Mouse (Mus musculus) MEL (cell line): ENCODE results near the gene Atp6v1g1. TPM values are rescaled to one million over a fixed set of nuclear protein-coding genes. Genes with fewer than 3 reads are reported as not detected.
A peak's percentile ranks its signal among the peaks of the same experiment; 100 is the strongest.

Experiments used
- DNase-seq: peaks from one replicate; pipeline ENCODE4 v3.0.0; 2011; ENCODE audit warnings: low read depth, low spot score
- H3K27ac ChIP-seq: 2 replicates; pipeline ENCODE4 v1.5.1; 2012; ENCODE audit warnings: low read depth, mild to moderate bottlenecking, control low read depth, low read length, moderate library complexity; ENCODE audit not compliant: control insufficient read depth
- H3K27me3 ChIP-seq, 2 experiments: fragments of 150-350 bp in 1 of 2; sonication (generic) in 1 of 2; 2 replicates each; pipeline ENCODE4 v1.6.1; 2012; ENCODE audit warnings: low read length in 2 of 2, mild to moderate bottlenecking in 2 of 2, improper control_type of control experiment in 1 of 2, moderate library complexity in 1 of 2; ENCODE audit not compliant: insufficient read depth in 2 of 2, control insufficient read depth in 1 of 2
- H3K36me3 ChIP-seq, 2 experiments: 2 replicates each; pipeline ENCODE4 v1.6.1; 2012 to 2014; ENCODE audit warnings: low read length in 2 of 2, improper control_type of control experiment in 1 of 2, inconsistent platforms in 1 of 2, mild to moderate bottlenecking in 1 of 2; ENCODE audit not compliant: insufficient read depth in 2 of 2, control insufficient read depth in 1 of 2
- H3K4me1 ChIP-seq, 2 experiments: fragments of 150-350 bp in 1 of 2; sonication (generic) in 1 of 2; 2 replicates each; pipeline ENCODE4 v1.6.1; 2012; ENCODE audit warnings: low read length in 2 of 2, improper control_type of control experiment in 1 of 2, mild to moderate bottlenecking in 1 of 2; ENCODE audit not compliant: insufficient read depth in 2 of 2, control insufficient read depth in 1 of 2
- H3K4me3 ChIP-seq, 2 experiments: fragments of 150-350 bp in 1 of 2; sonication (generic) in 1 of 2; 2 replicates each; pipeline ENCODE4 v1.5.1; 2012; ENCODE audit warnings: low read depth in 2 of 2, low read length in 2 of 2, mild to moderate bottlenecking in 2 of 2, moderate library complexity in 2 of 2, control low read depth in 1 of 2, improper control_type of control experiment in 1 of 2; ENCODE audit not compliant: control insufficient read depth in 1 of 2, insufficient read depth in 1 of 2
- H3K79me2 ChIP-seq: 2 replicates; pipeline ENCODE4 v1.6.1; 2012; ENCODE audit warnings: mild to moderate bottlenecking, low read length, moderate library complexity; ENCODE audit not compliant: control insufficient read depth, poor library complexity, insufficient read depth
- H3K9ac ChIP-seq: 2 replicates; pipeline ENCODE4 v1.6.1; 2012; ENCODE audit warnings: low read depth, mild to moderate bottlenecking, control low read depth, low read length, moderate library complexity; ENCODE audit not compliant: control insufficient read depth, poor library complexity, severe bottlenecking
- H3K9me3 ChIP-seq: fragments of 150-350 bp; sonication (generic); replicated peaks from 2 replicates; pipeline ENCODE4 v1.6.1; 2012; ENCODE audit warnings: mild to moderate bottlenecking, low read length, improper control_type of control experiment, moderate library complexity; ENCODE audit not compliant: insufficient read depth
- BHLHE40 ChIP-seq: IDR thresholded peaks from 2 replicates; pipeline ENCODE4 v1.6.1; 2012; ENCODE audit warnings: low read depth, mild to moderate bottlenecking, inconsistent platforms, low read length, improper control_type of control experiment, borderline replicate concordance
- CHD1 ChIP-seq: IDR thresholded peaks from 2 replicates; pipeline ENCODE4 v1.6.1; 2012; ENCODE audit warnings: low read depth, mild to moderate bottlenecking, inconsistent platforms, low read length, improper control_type of control experiment
- CTCF ChIP-seq, 3 experiments: IDR thresholded peaks in 2 of 3; conservative IDR thresholded peaks in 1 of 3; 2 replicates each; pipeline ENCODE4 v1.5.1; 2011 to 2012; ENCODE audit warnings: low read length in 3 of 3, low read depth in 2 of 3, mild to moderate bottlenecking in 2 of 3, improper control_type of control experiment in 1 of 3, inconsistent platforms in 1 of 3, mixed read lengths in 1 of 3, moderate library complexity in 1 of 3; ENCODE audit not compliant: control insufficient read depth in 1 of 3, insufficient read depth in 1 of 3, poor library complexity in 1 of 3, severe bottlenecking in 1 of 3
- E2F4 ChIP-seq: IDR thresholded peaks from 2 replicates; pipeline ENCODE4 v1.6.1; 2011; ENCODE audit warnings: low read depth, low read length, improper control_type of control experiment, borderline replicate concordance
- EP300 ChIP-seq, 2 experiments: IDR thresholded peaks; 2 replicates each; pipeline ENCODE4 v1.6.1; 2011; ENCODE audit warnings: improper control_type of control experiment in 2 of 2, low read length in 2 of 2, low read depth in 1 of 2, mild to moderate bottlenecking in 1 of 2
- ETS1 ChIP-seq: IDR thresholded peaks from 2 replicates; pipeline ENCODE4 v1.6.1; 2012; ENCODE audit warnings: low read depth, mild to moderate bottlenecking, inconsistent platforms, low read length, improper control_type of control experiment, moderate library complexity
- GATA1 ChIP-seq: IDR thresholded peaks from 2 replicates; pipeline ENCODE4 v1.6.1; 2011; ENCODE audit warnings: low read depth, low read length, improper control_type of control experiment
- MAX ChIP-seq: IDR thresholded peaks from 2 replicates; pipeline ENCODE4 v1.6.1; 2011; ENCODE audit warnings: low read length, improper control_type of control experiment
- NRF1 ChIP-seq: IDR thresholded peaks from 2 replicates; pipeline ENCODE4 v1.6.1; 2014; ENCODE audit warnings: low read depth, mild to moderate bottlenecking, inconsistent platforms, low read length, improper control_type of control experiment, moderate library complexity; ENCODE audit not compliant: poor library complexity, insufficient read depth, severe bottlenecking
- POLR2A ChIP-seq, 2 experiments: IDR thresholded peaks; 2 replicates each; pipeline ENCODE4 v1.6.1; 2011 to 2012; ENCODE audit warnings: low read length in 2 of 2, mild to moderate bottlenecking in 2 of 2, control low read depth in 1 of 2, improper control_type of control experiment in 1 of 2, low read depth in 1 of 2, moderate library complexity in 1 of 2; ENCODE audit not compliant: control insufficient read depth in 1 of 2, insufficient read depth in 1 of 2, poor library complexity in 1 of 2
- TCF12 ChIP-seq: IDR thresholded peaks from 2 replicates; pipeline ENCODE4 v1.6.1; 2014; ENCODE audit warnings: low read depth, mild to moderate bottlenecking, inconsistent platforms, low read length, improper control_type of control experiment, moderate library complexity
- USF2 ChIP-seq, 2 experiments: IDR thresholded peaks; 2 replicates each; pipeline ENCODE4 v1.6.1; 2011 to 2012; ENCODE audit warnings: improper control_type of control experiment in 2 of 2, low read length in 2 of 2, borderline replicate concordance in 1 of 2, inconsistent platforms in 1 of 2, low read depth in 1 of 2, mild to moderate bottlenecking in 1 of 2; ENCODE audit not compliant: insufficient read depth in 1 of 2
- ZKSCAN1 ChIP-seq: IDR thresholded peaks from 2 replicates; pipeline ENCODE4 v1.6.1; 2012; ENCODE audit warnings: low read depth, mild to moderate bottlenecking, inconsistent platforms, low read length, improper control_type of control experiment, moderate library complexity
- ZNF384 ChIP-seq: IDR thresholded peaks from 2 replicates; pipeline ENCODE4 v1.6.1; 2012; ENCODE audit warnings: low read depth, mild to moderate bottlenecking, inconsistent platforms, low read length, improper control_type of control experiment
- polyA plus RNA-seq, 2 experiments: library from polyadenylated mRNA; stranded (reverse) in 1 of 2; unstranded in 1 of 2; fragments of >175 nt in 1 of 2; fragments of >200 nt in 1 of 2; gene quantifications; 2 replicates each; pipeline versions ENCODE4 v1.2.1 to v1.2.4; 2012; ENCODE audit warnings: low replicate concordance in 2 of 2, low read depth in 1 of 2; ENCODE audit not compliant: insufficient read length in 2 of 2, insufficient read depth in 1 of 2, missing spikeins in 1 of 2
- total RNA-seq: library from RNA; depleted of rRNA; stranded (reverse); fragments of 300-350 nt; gene quantifications from 2 replicates; pipeline ENCODE4 v1.2.3, GENCODE M21; 2012

The Atp6v1g1 gene
- total and polyA plus RNA-seq, 3 experiments, result 122 to 164 TPM; not detected in 1

DNA sequence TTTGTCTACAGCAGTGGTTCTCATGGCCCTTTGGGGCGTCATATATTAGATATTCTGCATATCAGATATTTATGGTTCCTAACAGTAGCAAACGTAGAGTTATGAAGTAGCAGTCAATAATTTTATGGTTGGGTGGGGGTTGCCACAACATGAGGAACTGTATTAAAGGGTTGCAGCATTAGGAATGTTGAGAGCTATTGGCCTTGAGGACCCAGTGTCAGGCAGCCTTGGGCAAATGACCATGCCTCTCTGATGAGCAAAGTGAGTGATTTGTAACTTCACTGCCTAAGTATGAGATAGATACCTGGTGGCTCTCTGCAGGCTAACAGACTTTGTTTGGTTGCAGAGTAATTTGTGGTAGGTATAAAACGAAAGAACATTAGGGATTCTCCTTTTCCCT is 6.3 kb downstream of the Atp6v1g1 start:
- TF ChIP-seq USF2 (IDR thresholded peaks at IDR 0.05; ENCODE audit: borderline replicate concordance in 1 of 2, insufficient read depth in 1 of 2, low read depth in 1 of 2, low read length in 2 of 2) (no peak), EP300 (IDR thresholded peaks at IDR 0.05; ENCODE audit: low read depth in 1 of 2, low read length in 2 of 2) (no peak), ETS1 (no peak), CTCF (IDR thresholded peaks at IDR 0.05 in 2 of 3, conservative IDR thresholded peaks at IDR 0.05 in 1 of 3; ENCODE audit: control insufficient read depth in 1 of 3, insufficient read depth in 1 of 3, low read depth in 2 of 3, low read length in 3 of 3, poor library complexity in 1 of 3, severe bottlenecking in 1 of 3) (no peak), TCF12 (no peak), CHD1 (no peak), POLR2A (IDR thresholded peaks at IDR 0.05; ENCODE audit: control insufficient read depth in 1 of 2, insufficient read depth in 1 of 2, low read depth in 1 of 2, low read length in 2 of 2, poor library complexity in 1 of 2) (no peak), GATA1 (no peak), ZKSCAN1 (no peak), ZNF384 (no peak), E2F4 (no peak)
- peaks cover 12% of the 10 kb centered on the region for H3K79me2 ChIP-seq
- H3K36me3 ChIP-seq, result peaks cover 11 to 18% of the 10 kb centered on the region in 2 experiments

DNA sequence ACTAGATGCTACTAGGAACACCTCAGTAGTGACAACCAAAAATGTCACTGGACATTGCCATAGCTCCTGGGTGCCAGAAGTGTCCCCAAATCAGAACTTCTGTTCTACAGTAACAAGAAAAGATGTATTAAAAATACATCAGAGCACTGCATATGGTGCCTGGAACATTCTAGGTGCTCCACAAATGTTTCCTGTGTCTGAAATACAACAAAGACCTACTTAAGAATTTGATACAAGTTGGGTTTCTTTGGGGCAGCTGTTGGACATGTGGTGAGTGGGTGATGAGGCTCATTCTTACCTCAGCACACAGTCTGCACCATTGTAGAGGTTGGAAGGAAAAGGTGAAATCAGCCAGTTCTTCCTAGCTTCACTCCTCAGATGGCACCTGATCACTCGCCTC is 8.3 kb downstream of the Atp6v1g1 start:
- Histone ChIP-seq H3K36me3 (peaks cover 5 to 16% of the 10 kb centered on the region in 2 experiments), H3K4me3 (no peak overlapping the region), H3K79me2 (peaks cover 3% of the 10 kb centered on the region; the same call in 1 of the 2 replicates), H3K4me1 (no peaks in the 10 kb centered on the region; a peak in 2 of 4 replicates), H3K27me3 (no peaks in the 10 kb centered on the region), H3K9me3 (no peaks in the 10 kb centered on the region), H3K9ac (no peak overlapping the region), H3K27ac (no peak overlapping the region)
- TF ChIP-seq BHLHE40 (no peak), EP300 (IDR thresholded peaks at IDR 0.05; ENCODE audit: low read depth in 1 of 2, low read length in 2 of 2) (no peak)
- peak; percentile 6 for DNase-seq

More for the DNA sequence above, 6.3 kb downstream of the Atp6v1g1 start:
- Histone ChIP-seq H3K4me1 (peaks cover 0 to 6% of the 10 kb centered on the region in 2 experiments; a peak in 2 of 4 replicates), H3K27ac (no peak overlapping the region), H3K9ac (no peak overlapping the region), H3K4me3 (no peak overlapping the region), H3K9me3 (no peaks in the 10 kb centered on the region), H3K27me3 (no peaks in the 10 kb centered on the region)
- DNase-seq, result no peak

DNA sequence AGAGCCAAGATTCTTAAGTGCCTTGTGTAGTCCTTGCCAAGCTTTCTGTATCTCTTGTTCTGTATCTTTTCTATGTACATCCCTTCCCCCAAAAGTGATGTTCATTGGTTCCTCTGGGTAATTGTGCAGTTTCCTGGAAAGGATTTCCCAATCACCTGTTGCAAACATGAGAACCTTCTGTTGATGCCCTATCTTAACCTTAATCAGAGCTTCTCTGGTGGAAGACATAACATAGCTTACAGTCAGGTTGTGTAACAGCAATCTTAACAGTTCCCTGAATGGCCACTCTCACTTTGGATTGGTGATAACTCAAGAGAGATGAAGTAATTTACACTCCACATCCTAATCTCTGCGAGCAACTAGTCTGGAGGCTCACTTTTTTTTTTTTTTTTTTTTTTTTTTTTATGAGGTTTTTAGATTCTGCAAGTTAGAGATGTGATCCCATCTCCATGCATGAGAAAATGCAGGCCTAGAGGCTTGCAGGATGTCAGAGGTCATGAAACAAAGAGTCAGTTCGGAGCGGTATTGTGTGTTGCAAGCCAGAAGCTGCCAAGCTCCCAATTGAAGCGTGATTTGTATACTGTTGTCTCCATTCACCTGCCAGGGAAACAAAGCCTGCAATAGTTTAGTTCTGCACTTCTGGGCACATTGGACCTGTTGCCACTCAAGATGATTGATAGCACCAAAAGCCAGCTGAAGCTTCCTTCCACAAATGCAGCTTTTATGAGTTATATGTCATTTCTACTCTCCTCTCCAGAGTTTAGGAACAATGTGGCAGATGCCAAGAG is 9.4 kb downstream of the Atp6v1g1 start:
- Histone ChIP-seq H3K4me3 (no peak overlapping the region), H3K4me1 (no peaks in the 10 kb centered on the region; a peak in 1 of 4 replicates), H3K36me3 (peaks cover 5 to 12% of the 10 kb centered on the region in 2 experiments; a peak in 3 of 4 replicates), H3K27me3 (no peaks in the 10 kb centered on the region), H3K9me3 (no peaks in the 10 kb centered on the region), H3K9ac (no peak overlapping the region), H3K79me2 (peaks cover 8% of the 10 kb centered on the region; the same call in 1 of the 2 replicates), H3K27ac (no peak overlapping the region)
- TF ChIP-seq MAX (no peak), NRF1 (no peak), ZNF384 (peak; percentile 62; the same call in 1 of the 2 replicates)
- DNase-seq, result no peak
